Mouse (Mus musculus) thymus, postnatal 25 days (tissue): ENCODE data around the gene Ttc29.

Experiments used
- DNase-seq: peaks from one replicate; pipeline ENCODE4 v3.0.0; 2022

Gene Ttc29

DNA sequence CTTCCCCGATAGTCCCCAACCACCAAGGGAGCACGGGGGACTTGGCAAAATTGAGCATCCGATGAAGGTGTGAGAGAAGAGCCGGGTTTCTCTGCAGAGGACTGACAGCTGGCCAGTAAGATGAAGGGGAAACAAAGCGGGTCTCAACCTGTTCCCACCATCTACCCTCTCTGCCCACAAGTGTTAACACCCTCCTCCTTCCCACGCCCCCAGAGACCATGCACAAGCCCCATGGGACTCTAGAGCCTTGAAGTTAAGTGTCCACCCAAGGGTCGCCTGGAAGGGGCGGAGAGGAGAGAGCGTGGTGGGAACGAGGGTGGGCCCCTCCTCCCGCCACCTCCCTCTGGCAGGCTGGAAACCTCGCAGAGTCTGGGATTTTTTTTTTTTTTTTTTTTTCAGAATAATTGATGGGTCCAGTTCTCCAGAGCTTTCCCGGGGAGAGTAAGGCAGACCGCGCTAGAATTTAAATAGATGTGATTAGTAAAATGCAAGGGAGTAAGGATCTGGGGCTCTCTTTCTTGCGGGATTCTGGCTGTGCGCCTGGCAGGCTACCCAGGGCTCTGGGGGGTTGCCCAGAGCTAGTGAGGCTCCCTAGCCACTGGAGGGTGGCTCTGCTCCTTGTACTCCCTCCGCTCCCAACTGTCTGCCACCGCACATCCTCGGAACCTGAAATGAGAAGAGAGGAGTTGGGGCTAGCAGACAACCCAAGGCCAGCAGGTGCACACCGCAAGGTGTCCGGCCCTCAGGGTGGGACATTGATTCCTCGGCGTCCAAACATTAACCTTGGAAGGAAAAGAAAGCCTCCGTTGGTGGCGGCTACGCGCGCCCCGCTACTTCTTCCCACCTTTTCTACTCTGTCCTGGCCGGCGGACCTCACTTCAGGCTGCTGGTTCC is 214.0 kb downstream of the Ttc29 start:
- no peak for DNase-seq

DNA sequence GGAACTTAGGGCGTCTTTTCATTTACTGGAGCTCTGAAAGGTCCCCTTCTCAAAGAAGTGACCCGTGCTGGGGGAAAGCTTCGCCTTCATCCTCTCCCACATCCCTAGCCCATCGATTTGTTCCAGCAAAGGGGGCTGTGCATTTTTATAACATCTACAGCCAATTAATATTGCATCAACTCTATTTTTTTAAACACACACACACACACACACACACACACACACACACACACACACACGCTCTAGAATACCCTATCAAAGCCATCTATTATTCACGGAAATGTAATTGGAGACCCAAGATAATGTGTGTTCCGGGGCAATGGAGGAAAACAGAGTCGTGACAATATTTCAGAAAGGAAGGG is 214.7 kb downstream of the Ttc29 start:
- no peak for DNase-seq

DNA sequence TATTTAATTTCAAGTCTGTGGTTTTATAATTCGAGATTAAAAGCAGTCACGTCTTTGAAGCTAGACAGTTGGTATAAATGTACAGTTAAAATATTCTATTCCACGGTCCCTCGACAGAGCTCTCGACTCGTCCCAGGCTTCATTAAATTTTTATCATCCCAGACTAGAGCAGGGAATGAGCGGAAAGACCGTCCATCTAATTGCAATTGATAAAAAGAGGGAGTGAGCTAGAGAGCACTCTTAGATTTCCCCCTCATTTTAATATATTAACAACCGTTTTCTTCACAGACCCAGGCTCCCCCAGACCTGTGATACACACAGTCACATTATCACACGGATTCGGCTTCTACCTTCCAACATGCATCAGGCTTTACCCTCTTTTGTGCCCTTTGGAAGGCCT is 215.1 kb downstream of the Ttc29 start:
- no peak for DNase-seq

DNA sequence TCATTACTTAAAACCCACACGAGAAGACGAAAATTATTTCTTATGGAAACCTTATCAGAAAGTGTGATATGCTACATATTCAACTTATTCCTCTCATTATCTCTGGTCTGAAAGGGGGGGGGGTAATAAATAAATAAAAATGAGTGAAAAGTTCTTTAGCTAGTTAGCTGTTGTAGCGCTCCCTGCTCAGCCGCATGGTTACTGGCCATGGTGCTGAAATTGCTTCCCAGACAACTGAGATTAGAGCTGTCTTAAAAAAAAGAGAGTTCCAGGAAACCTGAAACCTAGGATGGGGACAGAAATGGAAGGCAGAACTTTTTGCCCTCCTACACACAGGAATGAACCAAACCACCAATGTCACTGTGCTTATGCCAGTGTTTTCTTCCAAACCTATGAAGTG is 218.3 kb downstream of the Ttc29 start:
- DNase-seq: no peak

DNA sequence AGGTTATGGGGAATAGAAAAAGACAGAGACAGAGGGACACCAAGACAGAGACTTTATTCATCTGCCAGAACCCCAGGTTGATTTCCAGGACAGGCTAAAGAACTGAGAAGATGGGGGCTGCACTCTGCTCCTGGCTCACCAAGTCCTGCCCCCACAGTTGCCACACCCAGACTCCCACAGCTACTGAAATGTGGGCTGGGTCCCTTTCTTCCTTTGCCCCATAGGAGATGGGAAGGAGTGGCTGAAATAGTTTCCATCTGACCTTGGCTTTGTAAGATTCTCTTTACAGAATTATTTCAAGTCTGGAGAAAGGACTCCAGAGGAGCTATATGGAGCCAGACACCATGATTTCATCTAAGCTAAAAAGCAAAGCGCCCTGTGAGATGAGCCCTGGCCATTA is 219.4 kb downstream of the Ttc29 start:
- no peak for DNase-seq

DNA sequence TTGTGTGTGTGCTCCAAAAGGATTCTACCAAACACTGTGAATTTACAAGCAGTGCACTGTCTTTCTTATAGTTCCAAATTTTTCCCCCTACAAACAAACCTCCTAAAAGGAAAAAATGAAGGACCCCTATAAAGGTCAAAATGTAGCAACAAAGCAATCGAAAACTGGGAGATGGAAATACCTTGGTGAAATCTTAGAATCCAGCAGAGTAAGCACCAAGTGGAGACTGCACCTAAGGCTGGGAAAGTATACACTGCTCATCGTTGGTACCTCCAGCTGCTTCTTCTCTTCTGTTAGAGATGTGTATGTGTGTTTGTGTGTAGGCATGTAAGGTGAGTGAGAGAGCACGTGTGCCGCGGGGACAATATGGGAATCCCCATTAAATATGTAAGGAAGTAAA is 220.2 kb downstream of the Ttc29 start:
- no peak for DNase-seq

DNA sequence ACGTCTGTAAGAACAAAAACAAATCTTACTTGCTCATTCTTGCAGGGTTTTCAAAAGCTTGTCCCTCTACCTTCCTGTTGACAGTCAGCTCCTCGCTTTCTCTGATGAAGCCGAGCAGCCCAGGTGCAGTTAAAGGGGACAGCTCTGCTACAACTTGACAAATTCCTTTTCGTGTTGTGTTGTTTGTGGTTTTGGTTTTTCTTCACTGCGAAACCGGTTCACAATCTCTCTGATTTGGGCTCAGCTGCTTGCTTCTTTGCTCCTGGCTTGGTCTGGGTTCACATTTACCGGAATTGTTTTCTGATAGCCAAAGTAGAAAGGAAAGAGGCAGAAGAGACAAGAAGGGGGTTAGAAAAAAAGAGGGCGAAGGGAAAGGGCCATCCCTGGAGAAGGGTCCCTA is 221.2 kb downstream of the Ttc29 start:
- no peak for DNase-seq

DNA sequence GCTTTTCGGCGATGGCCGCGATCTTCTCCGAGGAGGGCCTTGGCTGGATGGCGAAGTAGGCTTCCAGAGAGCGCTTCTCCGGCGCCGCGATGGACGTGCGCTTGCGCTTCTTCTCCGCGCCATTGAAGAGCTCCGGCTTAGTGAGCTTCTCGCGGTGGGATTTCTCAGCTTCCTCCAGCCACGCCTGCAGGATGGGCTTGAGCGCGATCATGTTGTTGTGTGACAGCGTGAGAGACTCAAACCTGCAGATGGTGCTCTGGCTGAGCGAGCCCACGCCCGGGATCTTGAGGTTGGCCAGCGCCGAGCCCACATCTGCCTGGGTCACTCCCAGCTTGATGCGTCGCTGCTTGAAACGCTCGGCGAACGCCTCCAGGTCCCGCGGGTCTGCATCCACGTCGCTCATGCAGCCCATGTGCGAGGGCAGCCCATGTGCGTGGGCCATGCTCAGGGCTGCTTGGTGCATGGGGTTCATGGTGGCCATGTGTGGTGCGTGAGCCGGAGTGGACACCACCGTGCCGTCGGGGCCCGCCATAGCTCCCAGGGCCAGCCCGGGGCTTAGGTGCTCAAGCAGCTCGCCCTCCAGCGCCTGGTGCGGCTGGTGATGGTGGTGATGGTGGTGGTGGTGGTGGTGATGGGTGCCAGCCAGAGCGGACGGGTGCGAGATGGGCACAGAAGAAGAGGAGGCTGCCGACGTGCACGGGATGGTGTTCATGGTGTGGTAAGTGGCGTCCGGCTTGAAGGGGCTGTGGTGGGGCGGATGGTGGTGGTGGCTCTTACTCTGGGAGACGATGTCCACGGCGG is 221.9 kb downstream of the Ttc29 start:
- DNase-seq: no peak

DNA sequence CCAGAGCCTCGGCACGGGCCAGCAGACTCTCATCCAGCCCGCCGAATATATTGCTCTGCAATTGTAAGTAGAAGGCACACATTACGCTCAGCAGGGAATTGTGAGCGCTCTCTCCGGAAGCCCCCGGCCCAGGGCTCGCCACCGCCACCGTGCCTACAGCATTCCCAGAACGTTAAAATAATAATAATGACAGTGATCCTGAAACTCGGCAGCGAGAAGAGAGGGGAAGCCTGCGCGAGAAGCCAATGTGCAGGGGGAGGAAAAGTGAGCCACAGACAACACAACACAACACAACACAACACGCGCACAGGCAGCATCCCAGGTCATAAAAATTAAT is 222.5 kb downstream of the Ttc29 start:
- no peak for DNase-seq

DNA sequence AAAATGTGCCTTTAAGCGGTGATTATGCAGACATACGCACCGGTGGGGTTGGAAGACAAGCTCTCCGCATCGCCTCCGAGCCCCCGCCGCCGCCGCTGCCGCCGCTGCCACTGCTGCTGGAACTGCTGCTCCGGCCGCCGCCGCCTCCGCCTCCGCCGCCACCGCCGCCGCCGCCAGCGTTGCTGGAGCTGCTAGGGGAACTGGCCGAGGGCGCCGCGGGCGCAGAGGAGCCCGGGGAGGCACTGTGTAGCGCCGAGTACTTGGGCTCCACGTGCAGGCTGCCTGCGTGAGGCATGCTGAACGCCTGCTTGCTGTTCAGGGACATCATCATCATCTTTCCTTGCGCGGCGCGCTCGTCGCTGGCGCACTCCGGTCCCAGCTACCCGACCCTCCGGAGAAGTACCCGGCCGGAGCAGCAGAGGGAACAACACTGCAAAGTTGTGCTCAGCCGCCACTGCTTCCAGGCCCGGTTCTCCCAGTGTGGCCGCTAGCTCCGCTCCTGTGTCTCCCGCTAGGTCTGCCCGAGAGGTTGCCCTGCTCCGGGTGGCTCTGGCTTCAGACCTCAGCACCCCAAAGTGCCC is 223.1 kb downstream of the Ttc29 start, which contains the start of gene Pou4f2:
Pou4f2 (minus strand) TSS at position 575 of the 581 bp plus-strand sequence.
- no peak for DNase-seq

DNA sequence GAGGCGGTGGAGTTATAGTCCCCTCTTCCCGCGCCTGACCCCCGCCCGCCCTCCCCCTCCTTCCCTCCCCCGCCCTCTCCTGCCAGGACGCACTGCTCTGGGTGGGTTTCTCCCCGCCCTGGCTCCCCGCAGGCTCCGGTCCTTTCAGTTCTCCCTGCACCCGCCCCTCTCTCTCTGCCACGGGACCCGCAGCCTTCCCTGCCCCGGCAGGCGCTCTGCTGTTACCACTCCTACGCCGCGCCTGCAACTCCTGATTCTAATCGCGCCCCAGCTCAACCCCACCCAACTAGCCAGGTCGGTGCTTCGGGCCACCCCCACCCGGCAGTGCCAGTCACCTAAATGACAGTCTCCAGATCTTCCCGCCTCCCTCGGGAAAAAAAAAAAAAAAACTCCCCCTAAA is 223.6 kb downstream of the Ttc29 start:
- DNase-seq: no peak

DNA sequence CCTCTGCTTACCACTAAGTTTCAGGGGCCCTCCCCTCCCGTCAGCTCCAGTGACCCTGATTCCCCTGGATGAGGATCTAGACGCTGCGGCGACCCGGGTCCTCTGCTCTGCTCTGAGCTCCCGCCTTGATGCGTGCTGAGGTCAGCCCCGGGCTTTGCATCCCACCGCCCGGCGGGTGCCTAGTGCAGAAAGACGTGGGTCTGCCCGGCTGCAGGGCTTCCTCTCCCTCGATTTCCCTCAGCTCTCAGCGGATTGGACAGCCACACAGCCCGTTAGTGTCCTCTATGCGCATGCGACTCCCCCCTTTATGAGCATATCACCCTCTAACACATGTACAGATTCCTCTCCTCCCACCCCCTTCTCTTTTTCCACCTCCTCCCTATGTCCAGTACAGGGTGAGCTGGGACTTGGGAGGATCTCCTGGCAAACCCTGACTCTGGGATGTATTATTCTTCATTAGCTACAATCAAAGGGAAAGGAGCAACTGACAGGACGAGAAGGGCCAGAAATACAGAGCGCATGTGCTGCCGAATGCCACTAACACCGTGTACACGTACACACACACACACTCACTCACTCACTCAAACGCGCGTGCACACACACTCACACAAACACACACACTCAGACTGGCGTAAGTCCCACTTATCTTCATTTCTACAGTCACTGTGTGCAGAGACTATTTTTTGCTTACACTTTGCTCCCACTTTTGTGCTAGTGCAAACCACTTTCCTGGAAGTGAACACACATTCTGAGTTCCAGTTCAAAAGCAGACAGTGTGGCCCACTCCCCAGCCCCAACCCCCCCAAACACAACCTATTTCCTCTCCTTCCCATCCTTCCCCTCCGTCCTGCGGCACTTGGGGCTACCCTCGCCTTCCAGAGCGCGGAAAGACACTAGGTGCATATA is 224.3 kb downstream of the Ttc29 start:
- DNase-seq: no peak

DNA sequence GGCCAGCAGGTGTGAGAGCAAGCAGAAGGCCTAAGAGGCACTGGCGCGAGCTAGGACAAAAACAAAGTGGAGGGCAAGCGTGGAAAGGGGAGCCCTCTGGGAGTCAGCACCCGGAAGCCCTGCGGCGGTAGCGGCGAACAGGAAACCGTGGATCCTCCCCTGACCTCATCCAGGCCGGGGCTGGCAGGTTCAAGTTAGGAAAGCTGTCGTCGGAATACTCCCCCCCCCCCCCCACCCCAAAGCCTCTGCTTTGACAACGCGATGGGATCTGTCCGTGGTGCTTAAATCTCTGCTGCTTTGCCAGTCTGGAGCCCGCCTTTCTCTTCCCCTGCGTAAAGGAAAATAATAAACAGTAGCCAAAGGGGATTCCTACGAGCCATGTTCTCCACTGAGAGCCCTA is 225.0 kb downstream of the Ttc29 start:
- no peak for DNase-seq

DNA sequence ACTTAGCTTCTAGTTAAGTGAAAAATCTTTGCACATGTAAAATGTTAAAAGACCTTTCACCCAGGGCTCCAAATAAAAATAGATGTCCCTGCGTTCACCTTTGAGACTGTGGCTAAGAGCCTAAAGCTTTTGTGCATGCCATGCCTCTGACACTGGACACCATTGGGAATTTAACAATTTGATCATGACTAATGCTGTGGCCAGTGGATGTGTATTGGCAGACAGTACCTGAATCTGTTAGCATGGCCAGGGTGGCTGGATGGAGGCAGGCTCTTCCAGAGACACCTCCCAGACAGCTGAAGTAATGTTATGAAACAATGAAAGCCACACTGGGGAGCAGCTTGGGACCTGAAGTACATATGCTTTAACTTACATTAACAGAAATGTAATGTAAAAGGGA is 229.7 kb downstream of the Ttc29 start:
- no peak for DNase-seq
